ENCODE assay signal across 16 mouse cellular contexts in the genomic region with DNA sequence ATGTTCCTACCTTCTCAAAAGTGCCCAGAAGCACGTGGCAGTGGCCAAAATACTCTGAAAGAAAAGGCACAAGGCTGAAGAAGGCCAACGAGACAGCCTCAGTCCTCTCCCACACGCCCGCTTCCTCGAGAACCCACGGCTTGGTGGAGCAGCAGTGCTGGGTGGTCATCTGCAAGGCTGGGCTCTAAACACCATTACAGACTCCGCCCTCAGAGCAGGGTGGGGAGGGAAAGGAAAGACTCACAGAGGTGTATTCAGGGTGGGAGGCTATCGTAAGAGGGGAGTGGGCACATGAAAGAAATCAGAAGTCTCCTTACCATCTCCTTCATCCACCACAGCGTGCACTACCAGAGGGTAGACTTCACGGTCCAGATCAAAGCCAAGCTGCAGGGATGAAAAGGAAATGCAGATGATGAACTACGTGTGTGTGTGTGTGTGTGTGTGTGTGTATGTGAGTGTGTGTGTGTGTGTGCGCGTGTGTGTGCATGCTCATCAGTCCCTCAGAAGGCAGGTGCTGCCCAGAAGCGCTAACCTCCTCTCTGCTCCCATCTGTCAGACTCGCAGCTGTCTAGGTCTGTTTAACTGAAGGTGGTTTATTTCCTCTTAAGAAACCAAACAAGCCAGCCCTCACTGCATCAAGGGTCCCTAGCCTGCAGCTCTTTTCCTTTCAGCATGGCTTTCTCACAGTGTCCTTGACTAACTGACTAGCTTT. TPM values are rescaled to one million over a fixed set of nuclear protein-coding genes. Genes with fewer than 3 reads are reported as not detected.
DNase-seq lines count a peak whose midpoint lies in the region; ATAC-seq and TF ChIP-seq lines count a peak whose summit lies in the region.
"Had no signal": no experiment of that assay in that cellular context is flagged by ENCODE, and none has a peak within 500 bp of the region (broad histone marks: within the 10 kb centered on the region; RNA-seq: fewer than 3 reads in every experiment).

No protein-coding gene starts in this region.

- peak; percentile 52; the same call in 1 of the 2 replicates for TF ChIP-seq POLR2A in thymus, adult 2 months (IDR thresholded peaks at IDR 0.05; ENCODE audit: control insufficient read depth, extremely low read depth, insufficient read depth, low read length, poor library complexity)

- in situ Hi-C loops in ES-E14 (cut with MboI; ENCODE audit: low sequenced_read_pairs in 2 of 2, unreplicated experiment in 2 of 2): no loop called here

- no peak overlapping the region for H3K27ac ChIP-seq in embryonic facial prominence, embryonic 14.5 days (replicated peaks; ENCODE audit: low read depth, low read length)
- H3K27ac ChIP-seq in embryonic facial prominence, embryonic 10.5 days (replicated peaks): no peak overlapping the region
- peak overlapping the region; percentile 4; the same call in 1 of the 2 replicates for H3K27ac ChIP-seq in kidney, embryonic 15.5 days
- H3K27ac ChIP-seq in ES-E14 (ENCODE audit: insufficient read depth, low read depth, low read length, poor library complexity, severe bottlenecking): no peak overlapping the region
- peak overlapping the region; percentile 98 for H3K27ac ChIP-seq in thymus, adult 2 months (ENCODE audit: control insufficient read depth, insufficient read depth, low read length)
- H3K27ac ChIP-seq: embryonic facial prominence, embryonic 13.5 days; liver, embryonic 15.5 days had no signal

- H3K4me1 ChIP-seq in embryonic facial prominence, embryonic 14.5 days (ENCODE audit: control insufficient read depth, insufficient read depth, low read length): no peaks in the 10 kb centered on the region
- H3K4me1 ChIP-seq in embryonic facial prominence, embryonic 10.5 days: peaks cover 20% of the 10 kb centered on the region
- H3K4me1 ChIP-seq in kidney, embryonic 15.5 days: peaks cover 21% of the 10 kb centered on the region
- H3K4me1 ChIP-seq in ES-E14 (ENCODE audit: control insufficient read depth in 2 of 2, insufficient read depth in 2 of 2, low read length in 2 of 2, poor library complexity in 1 of 2): peaks cover 0 to 2% of the 10 kb centered on the region in 2 experiments; a peak in 1 of 4 replicates
- peaks cover 58% of the 10 kb centered on the region for H3K4me1 ChIP-seq in thymus, adult 2 months (replicated peaks; ENCODE audit: control insufficient read depth, insufficient read depth, low read length)
- H3K4me1 ChIP-seq: embryonic facial prominence, embryonic 13.5 days had no signal

- no peak overlapping the region for H3K4me3 ChIP-seq in embryonic facial prominence, embryonic 14.5 days (ENCODE audit: low read depth, low read length)
- H3K4me3 ChIP-seq in embryonic facial prominence, embryonic 10.5 days: no peak overlapping the region
- no peak overlapping the region for H3K4me3 ChIP-seq in kidney, embryonic 15.5 days (replicated peaks)
- no peak overlapping the region for H3K4me3 ChIP-seq in ES-E14 (ENCODE audit: insufficient read depth in 1 of 2, low read depth in 1 of 2, low read length in 2 of 2, poor library complexity in 1 of 2, severe bottlenecking in 1 of 2)
- peak overlapping the region; percentile 54 for H3K4me3 ChIP-seq in thymus, adult 2 months (ENCODE audit: control insufficient read depth, insufficient read depth, low read length)
- H3K4me3 ChIP-seq: embryonic facial prominence, embryonic 13.5 days; liver, embryonic 15.5 days had no signal

- no peak overlapping the region for H3K4me2 ChIP-seq in embryonic facial prominence, embryonic 14.5 days (ENCODE audit: low read depth, low read length)
- no peak overlapping the region for H3K4me2 ChIP-seq in kidney, embryonic 15.5 days
- H3K4me2 ChIP-seq: embryonic facial prominence, embryonic 13.5 days; liver, embryonic 15.5 days had no signal

- peaks cover 48% of the 10 kb centered on the region for H3K36me3 ChIP-seq in embryonic facial prominence, embryonic 14.5 days (ENCODE audit: control insufficient read depth, insufficient read depth, low read length)
- peaks cover 37% of the 10 kb centered on the region for H3K36me3 ChIP-seq in embryonic facial prominence, embryonic 10.5 days (replicated peaks)
- peaks cover 14% of the 10 kb centered on the region for H3K36me3 ChIP-seq in kidney, embryonic 15.5 days
- H3K36me3 ChIP-seq in ES-E14 (ENCODE audit: control insufficient read depth, insufficient read depth, low read length, poor library complexity, severe bottlenecking): peaks cover 2% of the 10 kb centered on the region; the same call in 1 of the 2 replicates
- H3K36me3 ChIP-seq in thymus, adult 2 months (ENCODE audit: control insufficient read depth, insufficient read depth, low read length): peaks cover 10% of the 10 kb centered on the region
- H3K36me3 ChIP-seq: liver, embryonic 15.5 days had no signal

- WGBS in embryonic facial prominence, embryonic 14.5 days: 67% methylated on average over 15 of the region's 15 CpGs
- 75% methylated on average over 15 of the region's 15 CpGs for WGBS in embryonic facial prominence, embryonic 10.5 days
- WGBS in kidney, embryonic 15.5 days: 38% methylated on average over 15 of the region's 15 CpGs
- WGBS in thymus, adult 2 months: 7% methylated on average over 15 of the region's 15 CpGs

- H3K9me3 ChIP-seq in embryonic facial prominence, embryonic 14.5 days (ENCODE audit: control insufficient read depth, low read length): 0 out of 2 replicates have a peak, but pooled peaks cover 3% of the 10 kb centered on the region
- H3K9me3 ChIP-seq in embryonic facial prominence, embryonic 10.5 days: peaks cover 3% of the 10 kb centered on the region; the same call in 1 of the 2 replicates
- no peaks in the 10 kb centered on the region for H3K9me3 ChIP-seq in kidney, embryonic 15.5 days (replicated peaks)
- no peaks in the 10 kb centered on the region for H3K9me3 ChIP-seq in ES-E14 (ENCODE audit: control insufficient read depth, insufficient read depth, low read depth, low read length)
- H3K9me3 ChIP-seq: liver, embryonic 15.5 days had no signal

- ATAC-seq in embryonic facial prominence, embryonic 14.5 days (ENCODE audit: low read depth): no peak
- no peak for ATAC-seq in kidney, embryonic 15.5 days (replicated peaks; ENCODE audit: low FRiP score)
- ATAC-seq: inflammation-experienced regulatory T-cells, adult 6 months had no signal

- H3K9ac ChIP-seq in embryonic facial prominence, embryonic 14.5 days (ENCODE audit: low read depth, low read length): no peak overlapping the region
- H3K9ac ChIP-seq in kidney, embryonic 15.5 days: no peak overlapping the region
- H3K9ac ChIP-seq in ES-E14 (ENCODE audit: insufficient read depth, low read depth, low read length, poor library complexity, severe bottlenecking): no peak overlapping the region
- H3K9ac ChIP-seq: embryonic facial prominence, embryonic 13.5 days; liver, embryonic 15.5 days had no signal

- no peak for TF ChIP-seq CTCF in thymus, adult 2 months (IDR thresholded peaks at IDR 0.05; ENCODE audit: borderline replicate concordance, control insufficient read depth, extremely low read depth, insufficient read depth, low read length, poor library complexity)

- peak; percentile 60 for DNase-seq in embryonic facial prominence, embryonic 14.5 days (ENCODE audit: low spot score)
- no peak for DNase-seq in embryonic facial prominence, embryonic 10.5 days (ENCODE audit: low spot score)
- DNase-seq in kidney, postnatal 4 days: no peak
- DNase-seq in ES-E14 (ENCODE audit: low read depth, low spot score): no peak
- peak; percentile 64 for DNase-seq in thymus, adult 2 months
- DNase-seq in embryo, embryonic 9.5 days (ENCODE audit: extremely low spot score): no peak
- no peak for DNase-seq in cerebellum, adult 18-20 months
- DNase-seq: adrenal gland, postnatal 14 days; cerebellum, postnatal 25 days; gastrocnemius, postnatal 14 days; kidney, postnatal 14 days; lung, postnatal 4 days had no signal

- H3K27me3 ChIP-seq in embryonic facial prominence, embryonic 14.5 days (replicated peaks; ENCODE audit: control insufficient read depth, insufficient read depth, low read length): no peaks in the 10 kb centered on the region
- H3K27me3 ChIP-seq in embryonic facial prominence, embryonic 10.5 days (replicated peaks; ENCODE audit: low read depth, poor library complexity, severe bottlenecking): peaks cover 9% of the 10 kb centered on the region
- H3K27me3 ChIP-seq in kidney, embryonic 15.5 days: no peaks in the 10 kb centered on the region
- no peaks in the 10 kb centered on the region for H3K27me3 ChIP-seq in thymus, adult 2 months (ENCODE audit: control insufficient read depth, insufficient read depth, low read length)
- H3K27me3 ChIP-seq: embryonic facial prominence, embryonic 13.5 days; liver, embryonic 15.5 days had no signal

TF ChIP-seq in ES-E14, 5 proteins besides CTCF, POLR2A, EP300 and RAD21:
- TF ChIP-seq ZC3H11A (IDR thresholded peaks at IDR 0.05; ENCODE audit: borderline replicate concordance, low read depth, low read length) (0 out of 2 replicates have a peak, but pooled peaks have one; percentile 1), CHD2 (IDR thresholded peaks at IDR 0.05; ENCODE audit: low read depth, low read length) (no peak), HCFC1 (IDR thresholded peaks at IDR 0.05; ENCODE audit: borderline replicate concordance, insufficient read depth, low read length) (no peak), ZNF384 (IDR thresholded peaks at IDR 0.05; ENCODE audit: low read depth, low read length) (no peak), MAFK (IDR thresholded peaks at IDR 0.05; ENCODE audit: insufficient read depth, low read depth, low read length) (no peak)

RNA-seq across cellular contexts. Expression of a gene that starts 23.9 kb away (rescaled TPM):
- polyA plus RNA-seq in embryonic facial prominence, embryonic 14.5 days (2014; fragmentation: Nextera tagmentation; extraction: Ambion mirVana): 7.1 and 13.7 TPM in 2 replicates
- 2.3 and 3.3 TPM in 2 replicates for polyA plus RNA-seq in embryonic facial prominence, embryonic 10.5 days (2016; fragmentation: Nextera tagmentation; extraction: Ambion mirVana)
- polyA plus RNA-seq in kidney, embryonic 15.5 days (2015; fragmentation: Nextera tagmentation; extraction: Ambion mirVana): 2.9 TPM in 2 replicates
- 0.67 and 1.2 TPM in 2 replicates for total RNA-seq in ES-E14 (2012; rRNA removed)
- polyA plus RNA-seq in thymus, adult 2 months (2012; rRNA removed): 6.9 TPM in 2 replicates
- polyA plus RNA-seq: inflammation-experienced regulatory T-cells, adult 6 months had no signal

RNA-seq across cellular contexts. Expression of a gene that starts 52.0 kb away (rescaled TPM):
- 60.5 and 71.2 TPM in 2 replicates for polyA plus RNA-seq in embryonic facial prominence, embryonic 14.5 days (2014; fragmentation: Nextera tagmentation; extraction: Ambion mirVana)
- polyA plus RNA-seq in embryonic facial prominence, embryonic 10.5 days (2016; fragmentation: Nextera tagmentation; extraction: Ambion mirVana): 55.4 and 59.7 TPM in 2 replicates
- polyA plus RNA-seq in kidney, embryonic 15.5 days (2015; fragmentation: Nextera tagmentation; extraction: Ambion mirVana): 61.8 and 64.0 TPM in 2 replicates
- total RNA-seq in ES-E14 (2012; rRNA removed): 25.5 and 26.4 TPM in 2 replicates
- 50.7 and 51.6 TPM in 2 replicates for polyA plus RNA-seq in thymus, adult 2 months (2012; rRNA removed)

RNA-seq across cellular contexts. Expression of a gene that starts 53.8 kb away (rescaled TPM):
- polyA plus RNA-seq in embryonic facial prominence, embryonic 14.5 days (2014; fragmentation: Nextera tagmentation; extraction: Ambion mirVana): 17.7 and 18.2 TPM in 2 replicates
- 12.7 and 15.7 TPM in 2 replicates for polyA plus RNA-seq in embryonic facial prominence, embryonic 10.5 days (2016; fragmentation: Nextera tagmentation; extraction: Ambion mirVana)
- polyA plus RNA-seq in kidney, embryonic 15.5 days (2015; fragmentation: Nextera tagmentation; extraction: Ambion mirVana): 12.4 and 12.5 TPM in 2 replicates
- 3.7 and 6.1 TPM in 2 replicates for total RNA-seq in ES-E14 (2012; rRNA removed)
- polyA plus RNA-seq in thymus, adult 2 months (2012; rRNA removed): 98.7 and 119 TPM in 2 replicates

Comparison
In these comparisons a context has a peak if more than half of its experiments do, and no peak if none do; other contexts are left out.
1. DNase-seq: peak in embryonic facial prominence, embryonic 14.5 days (single experiment) and thymus, adult 2 months (single experiment); none in embryonic facial prominence, embryonic 10.5 days (single experiment), kidney, postnatal 4 days (0 of 2), ES-E14 (single experiment), embryo, embryonic 9.5 days (single experiment) and cerebellum, adult 18-20 months (0 of 2).
2. H3K27ac ChIP-seq: peak in kidney, embryonic 15.5 days (single experiment) and thymus, adult 2 months (single experiment); none in embryonic facial prominence, embryonic 14.5 days (single experiment), embryonic facial prominence, embryonic 10.5 days (single experiment) and ES-E14 (single experiment).